Mouse (Mus musculus) G1E (cell line): ENCODE data around the gene Acp5.

ENCODE experiments used
- CTCF ChIP-seq: IDR thresholded peaks from 2 replicates; pipeline ENCODE4 v1.5.1; 2012; ENCODE audit warnings: low read depth, low read length, inconsistent platforms, mixed read lengths
- GATA1 ChIP-seq: IDR thresholded peaks from 2 replicates; pipeline ENCODE4 v1.6.1; 2012; ENCODE audit warnings: borderline replicate concordance, low read length, inconsistent platforms, mixed read lengths
- GATA2 ChIP-seq: IDR thresholded peaks from 2 replicates; pipeline ENCODE4 v1.6.1; 2012; ENCODE audit warnings: low read depth, low read length, inconsistent platforms, borderline replicate concordance

DNA sequence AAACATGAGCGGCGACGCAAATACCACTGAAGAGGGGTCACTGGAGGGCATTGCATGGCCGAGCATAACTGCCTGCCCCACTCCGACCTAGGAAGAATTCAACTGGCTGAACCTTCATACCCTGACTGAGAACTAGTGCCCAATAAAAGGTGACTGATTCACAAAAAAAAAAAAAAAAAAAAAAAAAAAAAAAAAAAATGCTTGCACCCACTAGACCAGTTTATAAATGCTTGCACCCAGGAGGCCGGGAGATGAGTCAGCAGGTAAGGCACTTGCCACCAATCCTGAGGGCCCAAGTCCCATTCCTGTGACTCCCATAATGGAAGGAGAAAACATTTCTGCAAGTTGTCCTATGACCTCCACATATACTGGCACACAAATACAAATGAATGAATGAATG is 42.8 kb downstream of the Acp5 start:
- TF ChIP-seq CTCF: no peak
- no peak for TF ChIP-seq GATA1
- TF ChIP-seq GATA2: no peak
